Mouse (Mus musculus): ENCODE measurements at regions not wholly inside any gene's neighbourhood (a gene's known extent, or its start where the extent isn't known, plus 50 kb on each side); places are given as distances from the start of the nearest gene placed in this dataset.

DNA sequence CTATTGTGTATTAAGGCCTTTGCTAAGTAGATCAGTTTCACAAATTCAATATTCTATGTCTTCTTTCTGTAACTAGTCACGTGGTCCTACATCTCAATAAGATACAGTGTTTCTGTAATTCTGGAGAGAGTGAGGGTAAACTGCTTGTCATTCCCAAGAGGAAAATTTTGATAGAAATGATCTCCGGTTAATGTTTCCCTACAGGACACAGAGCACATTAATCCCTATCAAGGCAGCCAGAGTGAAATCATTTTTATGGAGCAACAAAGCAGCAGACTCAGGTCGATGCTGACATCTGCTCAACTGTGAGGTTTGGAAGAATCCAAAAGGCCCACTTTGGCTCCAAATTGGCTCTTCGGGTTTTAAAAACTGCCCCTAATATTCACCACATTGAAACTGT lies 451.7 kb downstream of the Arl4a start:
- DNase-seq, result no peak

DNA sequence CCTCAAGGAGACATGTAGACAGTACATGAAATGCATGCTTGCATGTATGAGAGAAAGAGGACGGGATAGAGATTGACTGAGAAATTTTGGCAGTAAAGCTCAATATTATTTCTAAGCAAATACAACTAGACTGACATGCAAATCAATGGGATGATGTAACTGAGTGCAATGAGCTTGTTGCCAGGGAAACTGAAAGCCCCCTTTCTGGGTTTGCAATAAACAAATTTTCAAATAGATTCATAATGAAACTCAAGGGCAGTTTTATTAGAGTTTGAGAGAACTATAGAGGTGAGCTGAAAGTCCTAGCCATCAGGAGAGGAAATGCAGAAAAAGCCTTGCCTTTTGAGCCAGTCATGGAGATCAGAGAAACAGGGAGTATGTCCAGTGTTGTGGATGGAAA lies 460.2 kb downstream of the Arl4a start:
- DNase-seq, result no peak

DNA sequence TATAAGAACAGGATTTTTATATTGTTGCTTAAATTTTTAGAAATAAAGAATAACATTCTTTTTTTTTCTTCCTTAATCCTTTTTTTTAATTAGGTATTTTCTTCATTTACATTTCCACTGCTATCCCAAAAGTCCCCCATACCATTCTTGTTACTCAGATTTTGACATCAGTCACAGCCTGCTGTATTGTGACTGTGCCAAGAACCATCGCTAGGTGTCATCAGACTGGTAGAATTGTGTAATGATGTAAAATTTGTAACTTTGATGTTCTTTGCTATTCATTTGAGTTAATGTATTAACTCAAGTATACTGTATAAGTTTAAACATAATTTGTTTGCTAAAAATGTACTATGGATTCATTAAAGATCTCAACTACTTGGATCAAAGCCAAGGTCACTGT lies 465.0 kb downstream of the Arl4a start:
- no peak for DNase-seq

DNA sequence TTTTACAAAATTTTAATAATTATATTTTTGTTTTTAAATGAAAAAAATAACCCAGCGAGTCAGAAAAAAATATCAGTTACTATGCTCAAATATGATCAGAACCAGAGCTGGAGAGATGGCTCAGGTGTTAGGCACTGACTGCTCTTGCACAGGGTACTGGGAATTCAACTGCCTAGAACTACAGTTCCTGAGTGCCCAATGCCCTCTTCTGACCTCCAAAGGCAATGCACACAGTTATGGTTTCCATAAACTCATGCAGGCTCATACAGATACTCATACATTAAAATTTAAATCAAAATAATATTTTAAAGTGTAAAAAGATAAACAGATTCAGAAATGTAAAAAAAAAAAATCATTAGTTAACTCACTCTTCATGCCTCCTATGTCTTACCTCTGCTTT lies 465.7 kb downstream of the Arl4a start:
- DNase-seq, result no peak

DNA sequence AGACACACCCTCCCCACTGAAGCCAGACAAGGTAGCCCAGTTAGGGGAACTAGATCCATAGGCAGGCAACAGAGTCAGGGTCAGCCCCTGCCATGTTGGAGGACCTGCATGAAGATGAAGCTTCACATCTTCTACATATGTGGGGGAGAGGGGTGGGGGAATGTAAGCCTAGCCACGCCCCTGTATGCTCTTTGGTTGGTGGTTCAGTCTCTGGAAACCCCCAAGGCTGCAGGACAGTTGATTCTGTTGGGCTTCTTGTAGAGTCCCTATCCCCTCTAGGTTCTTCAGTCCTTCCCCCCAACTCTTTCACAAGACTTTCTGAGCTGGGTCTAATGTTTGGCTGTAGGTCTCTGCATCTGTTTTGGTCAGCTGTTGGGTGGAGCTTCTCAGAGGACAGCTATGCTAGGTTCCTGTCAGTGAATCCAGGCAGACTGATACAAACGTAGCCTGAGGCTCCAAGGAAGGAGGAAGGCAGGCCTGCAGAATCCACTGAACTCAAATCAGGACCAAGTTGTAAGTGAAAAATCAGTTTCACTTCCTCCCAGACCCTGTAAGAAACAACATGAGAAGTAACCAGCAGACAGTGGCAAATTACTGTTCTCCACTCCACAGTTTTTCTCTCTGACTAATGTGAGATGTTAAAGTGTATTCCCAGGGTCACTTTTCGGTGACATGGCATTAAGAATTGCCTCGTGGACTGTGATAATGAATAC lies 476.9 kb downstream of the Arl4a start:
- no peak for DNase-seq

DNA sequence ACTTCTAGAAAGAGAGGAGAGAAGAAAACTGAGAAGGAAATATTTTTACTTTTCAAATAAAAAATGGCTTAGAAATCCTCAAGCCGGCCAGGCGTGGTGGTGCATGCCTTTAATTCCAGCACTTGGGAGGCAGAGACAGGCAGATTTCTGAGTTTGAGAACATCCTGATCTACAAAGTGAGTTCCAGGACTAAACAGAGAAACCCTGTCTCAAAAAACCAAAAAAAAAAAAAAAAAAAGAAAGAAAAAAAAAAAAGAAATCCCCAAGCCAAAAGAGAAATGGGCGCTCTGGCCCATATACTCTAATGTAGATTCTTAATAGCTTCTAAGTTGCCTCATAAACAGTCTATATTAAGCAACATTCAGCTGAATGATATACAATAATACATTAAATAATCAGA lies 479.3 kb downstream of the Arl4a start:
- no peak for DNase-seq

DNA sequence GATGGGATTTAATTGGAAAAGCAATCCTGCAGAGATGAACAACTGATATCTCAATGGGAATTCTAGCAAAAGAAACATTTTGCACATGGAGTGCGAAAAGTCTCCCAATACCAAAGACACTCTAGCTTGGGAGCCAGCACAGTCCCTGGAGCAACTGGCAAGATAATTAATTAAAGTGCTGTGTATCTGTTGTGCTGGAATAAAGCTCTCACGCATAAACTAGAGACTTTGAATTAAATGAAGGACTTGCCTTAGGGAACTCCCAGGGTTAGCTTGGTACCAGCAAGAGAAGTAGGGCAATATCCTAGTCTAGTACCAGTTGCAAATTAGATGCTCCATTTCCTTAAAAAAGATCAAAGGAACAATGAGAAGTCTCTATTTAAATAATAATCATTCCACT lies 501.5 kb downstream of the Arl4a start:
- DNase-seq, result no peak

DNA sequence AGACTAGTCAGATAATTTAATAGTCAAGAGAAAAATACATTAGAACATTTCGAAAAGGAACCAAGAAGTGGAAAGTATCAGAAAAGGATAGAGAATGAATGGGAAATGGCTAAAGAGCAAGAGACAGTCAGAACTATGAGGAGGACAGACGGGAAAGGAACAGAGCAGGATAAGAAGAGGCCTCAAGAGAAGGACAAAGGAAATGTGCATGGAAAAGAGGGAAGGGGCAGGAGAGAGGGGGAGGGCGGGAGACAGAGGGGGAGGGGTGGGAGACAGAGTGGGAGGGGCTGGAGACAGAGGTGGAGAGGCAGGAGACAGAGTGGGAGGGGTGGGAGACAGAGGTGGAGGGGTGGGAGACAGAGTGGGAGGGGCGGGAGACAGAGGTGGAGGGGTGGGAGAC lies 509.7 kb downstream of the Arl4a start:
- no peak for DNase-seq

DNA sequence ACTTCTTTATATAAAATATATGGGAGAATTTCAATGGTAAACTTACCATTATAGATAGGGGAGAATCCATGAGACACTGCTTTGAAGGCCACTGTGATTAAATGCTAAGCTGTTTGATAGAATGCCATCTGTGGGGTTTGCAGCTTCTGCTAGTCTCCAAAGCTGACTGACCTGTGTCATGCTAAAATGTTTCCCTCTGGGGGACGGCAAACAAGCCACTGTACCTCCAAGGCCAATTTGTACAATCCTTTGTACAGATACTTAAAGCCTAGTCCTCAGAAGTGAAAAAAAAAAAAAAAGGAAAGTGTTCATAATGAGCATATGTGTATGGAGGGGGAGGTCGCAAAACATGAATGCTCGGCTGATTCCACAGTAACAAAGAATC lies 510.6 kb downstream of the Arl4a start:
- no peak for DNase-seq

DNA sequence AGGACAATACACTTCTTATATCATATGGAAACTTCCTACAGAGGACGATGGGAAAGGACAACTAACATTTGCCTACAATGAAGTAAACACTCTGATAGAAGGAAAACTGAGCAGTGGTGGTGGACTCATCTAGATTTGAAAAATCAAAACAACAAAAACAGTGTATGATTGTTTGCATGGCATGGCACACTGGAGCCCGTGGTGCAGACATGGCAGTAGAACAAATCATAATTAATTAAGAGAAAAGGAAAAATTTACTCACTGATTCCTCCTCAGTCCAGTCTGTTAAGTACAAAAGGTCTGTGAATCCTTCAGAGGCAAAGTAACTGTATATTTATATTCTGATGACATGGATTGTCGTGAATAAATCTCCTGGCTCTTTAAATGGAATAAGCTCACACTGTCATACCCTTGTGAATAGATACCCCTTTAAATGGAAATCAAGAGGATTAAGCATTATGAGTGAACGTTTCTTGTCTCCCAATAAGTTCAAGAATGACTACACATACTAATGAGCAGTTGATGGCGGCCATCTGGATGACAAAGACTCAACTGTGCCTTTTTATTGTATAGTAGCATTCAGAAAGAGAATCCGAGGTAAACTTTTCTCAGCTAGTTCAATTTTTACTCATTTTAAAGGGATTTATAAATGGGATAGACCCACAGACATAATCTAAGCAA lies 511.1 kb downstream of the Arl4a start:
- no peak for DNase-seq

DNA sequence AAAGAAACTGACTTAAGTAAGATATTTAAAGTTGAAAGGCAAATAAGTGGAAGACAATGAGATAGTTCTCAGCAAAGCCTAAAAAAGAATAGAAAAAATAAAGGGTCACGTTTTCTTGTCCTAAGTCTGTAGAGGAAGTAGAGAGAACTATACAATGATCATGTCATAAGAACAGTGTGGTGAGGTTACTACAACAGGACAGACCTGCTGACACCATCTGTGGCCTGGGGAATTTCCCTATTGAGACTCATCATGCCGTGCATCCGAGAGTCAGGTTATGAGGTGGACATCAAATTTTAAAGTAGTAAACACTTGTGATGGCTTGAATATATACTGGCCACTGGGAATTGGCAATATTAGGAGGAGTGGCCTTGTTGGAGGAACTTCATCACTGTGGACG lies 522.1 kb downstream of the Arl4a start:
- DNase-seq, result no peak

DNA sequence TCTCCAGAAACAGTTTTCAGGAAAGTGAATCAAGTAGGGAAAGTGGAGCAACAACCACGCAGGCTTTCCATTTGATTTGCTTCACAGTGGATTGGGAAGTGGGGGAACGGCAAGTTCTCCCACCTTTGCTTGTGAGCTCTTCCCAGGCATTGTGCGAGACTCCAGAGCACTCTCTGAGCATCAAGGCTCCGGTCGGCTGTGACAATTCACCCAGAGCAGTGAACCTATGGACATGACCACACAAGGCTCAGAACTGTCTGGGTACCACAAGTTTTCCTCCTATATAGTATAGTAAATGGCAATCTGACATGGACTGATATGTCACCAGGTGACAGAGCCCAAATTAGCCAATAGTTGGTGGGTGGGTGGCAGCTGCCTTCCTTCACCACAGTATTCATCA lies 527.0 kb downstream of the Arl4a start:
- no peak for DNase-seq

DNA sequence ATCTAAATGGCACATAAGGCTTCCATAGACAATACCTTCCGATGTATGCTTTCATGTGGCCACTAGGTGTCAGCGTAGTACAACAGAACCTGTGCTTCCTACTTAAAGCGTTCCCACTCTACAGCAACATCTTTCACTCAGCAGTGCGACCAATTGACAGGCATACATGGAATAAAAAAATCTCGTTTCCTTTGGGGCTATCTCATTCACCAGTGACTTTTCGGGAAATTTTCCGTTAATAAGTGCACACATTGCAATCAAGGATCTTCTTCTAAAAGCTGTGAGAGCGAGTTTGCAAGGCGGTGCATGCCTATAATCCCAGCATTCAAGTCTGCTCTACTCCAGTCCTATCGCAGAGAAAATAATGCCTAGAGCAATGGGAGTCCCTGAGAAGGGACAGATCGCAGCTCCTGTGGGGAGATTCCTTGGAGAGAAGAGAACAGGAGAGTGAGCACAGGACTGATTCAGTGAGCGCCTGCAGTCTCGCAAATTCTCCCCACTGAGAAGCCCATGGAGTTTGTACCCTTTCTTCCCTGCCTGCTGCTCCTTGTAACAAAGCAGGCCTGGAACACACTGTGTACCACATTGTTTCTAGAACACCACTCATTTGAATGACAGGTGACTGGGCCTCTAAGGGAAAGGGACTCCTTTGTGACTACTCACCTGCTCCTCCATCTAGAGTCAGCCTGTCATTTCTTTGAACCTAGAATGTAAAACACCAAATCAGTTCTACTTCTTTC lies 527.6 kb downstream of the Arl4a start:
- DNase-seq, result peak; percentile 67 to 74

DNA sequence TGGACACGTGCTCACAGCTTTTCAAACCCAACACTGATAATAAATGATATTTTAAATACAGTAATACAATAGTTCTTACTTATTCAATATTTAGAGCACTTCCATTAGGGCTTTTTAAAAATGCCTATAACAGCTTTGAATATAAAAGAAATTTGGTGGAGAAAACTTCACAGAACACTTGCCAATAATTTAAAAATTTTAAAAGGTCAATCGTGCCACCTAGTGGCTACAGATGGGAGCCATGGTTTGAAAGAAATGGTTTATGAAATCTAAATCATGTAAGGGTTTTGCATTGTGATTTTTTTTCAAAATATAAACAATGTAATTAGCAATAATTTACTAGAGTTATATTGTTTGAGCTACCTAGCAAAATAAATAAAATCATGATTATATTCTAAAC lies 541.6 kb downstream of the Arl4a start:
- DNase-seq, result peak; percentile 3 to 42

DNA sequence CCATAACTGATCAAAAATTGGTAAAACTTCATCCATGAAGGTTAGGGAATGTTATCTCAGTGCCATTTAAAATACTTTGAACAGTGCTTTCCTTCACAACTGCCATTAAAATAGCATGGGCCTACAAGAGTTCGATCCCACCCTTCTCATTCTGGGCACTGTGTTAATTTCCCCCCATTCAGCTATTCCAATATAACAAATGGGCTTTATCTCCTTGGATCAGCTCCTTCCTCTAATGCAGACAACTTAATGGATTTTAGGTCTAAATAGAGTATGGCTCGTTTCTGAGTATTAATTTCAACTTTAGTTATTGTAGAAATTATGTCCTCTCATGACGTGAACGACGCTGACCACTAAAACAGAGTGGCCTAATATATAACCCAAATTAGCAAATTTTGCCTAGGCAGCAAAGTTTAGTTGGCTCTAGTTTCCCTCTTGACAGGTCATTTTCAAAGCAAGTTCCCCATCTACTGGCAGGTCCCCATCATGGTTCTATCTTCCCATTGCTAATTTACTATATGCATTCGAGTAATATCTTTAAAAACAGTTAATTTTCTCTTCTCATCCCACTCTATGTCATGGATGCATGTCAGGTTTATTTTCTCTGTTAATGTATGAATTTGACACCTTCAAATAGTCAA lies 544.1 kb downstream of the Arl4a start:
- DNase-seq, result peak; percentile 4 to 24

DNA sequence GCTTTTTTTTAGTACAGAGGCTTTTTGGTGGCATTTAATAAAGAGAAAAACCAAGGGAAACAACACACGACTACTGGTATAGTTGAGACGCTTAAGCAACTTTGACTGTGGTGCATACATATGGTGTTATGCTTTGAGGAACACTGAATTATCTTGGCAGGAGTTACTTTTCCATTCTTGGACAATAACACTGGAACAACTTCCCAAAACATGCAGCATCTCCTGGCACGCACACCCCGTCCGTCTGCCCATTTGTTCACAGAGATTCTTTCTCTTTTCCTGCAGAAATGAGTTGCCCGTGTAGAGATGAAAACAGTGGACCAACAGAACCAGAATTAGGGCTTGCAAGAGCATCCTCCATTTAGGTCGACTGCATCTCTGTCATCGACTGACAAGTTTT lies 544.7 kb downstream of the Arl4a start:
- no peak for DNase-seq

DNA sequence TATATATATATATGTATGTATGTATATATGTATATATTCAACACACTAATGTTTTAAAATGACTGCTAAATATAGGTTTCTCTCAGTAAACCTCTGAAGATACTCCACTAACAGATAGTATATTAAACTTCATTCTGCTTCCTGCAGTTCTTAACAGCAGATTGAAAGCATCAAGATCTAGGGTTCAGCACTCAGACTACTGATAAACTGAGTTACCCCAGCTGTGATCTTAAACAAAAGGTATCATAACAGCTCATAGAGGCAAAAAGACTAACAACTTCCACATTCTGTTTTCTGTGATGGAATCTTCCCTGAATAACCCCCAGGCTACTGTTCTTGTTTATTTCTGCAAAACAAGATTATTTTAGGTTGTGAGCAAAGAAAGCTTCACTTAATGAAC lies 564.8 kb downstream of the Arl4a start:
- no peak for DNase-seq

Data from kidney, postnatal 36 days (tissue).